Mouse (Mus musculus): ENCODE measurements around the gene Map2k1. TPM values are rescaled to one million over a fixed set of nuclear protein-coding genes. Genes with fewer than 3 reads are reported as not detected.

Map2k1 gene
- polyA plus RNA-seq, 1 experiment from 2014 or later: 82.8 TPM

Small RNAs within 50 kb of the gene (microRNA-seq; reads per million reads assigned to microRNA genes)
- not detected for gene Gm24106

Other genes with a start within 250 kb of the Map2k1 start
- 16.7 and 17.4 TPM in 2 replicates for gene Smad6, start 231.6 kb downstream of the Map2k1 start, polyA plus RNA-seq (2015; fragmentation: Nextera tagmentation; extraction: Ambion mirVana)
- gene Lctl, start 136.5 kb downstream of the Map2k1 start, polyA plus RNA-seq (2015; fragmentation: Nextera tagmentation; extraction: Ambion mirVana): not detected in 2 replicates
- 21.9 and 22.7 TPM in 2 replicates for gene Zwilch, start 80.5 kb downstream of the Map2k1 start, polyA plus RNA-seq (2015; fragmentation: Nextera tagmentation; extraction: Ambion mirVana)
- gene Rpl4, start 80.3 kb downstream of the Map2k1 start, polyA plus RNA-seq (2015; fragmentation: Nextera tagmentation; extraction: Ambion mirVana): 1,232 and 1,302 TPM in 2 replicates
- 33.1 and 36.8 TPM in 2 replicates for gene Snapc5, start 74.4 kb downstream of the Map2k1 start, polyA plus RNA-seq (2015; fragmentation: Nextera tagmentation; extraction: Ambion mirVana)
- gene Uchl4, start 18.4 kb downstream of the Map2k1 start, polyA plus RNA-seq (2015; fragmentation: Nextera tagmentation; extraction: Ambion mirVana): 3.5 and 5.5 TPM in 2 replicates
- gene Tipin, start 27.9 kb upstream of the Map2k1 start, polyA plus RNA-seq (2015; fragmentation: Nextera tagmentation; extraction: Ambion mirVana): 219 and 245 TPM in 2 replicates
- gene Dis3l, start 87.7 kb upstream of the Map2k1 start, polyA plus RNA-seq (2015; fragmentation: Nextera tagmentation; extraction: Ambion mirVana): 19.4 and 20.7 TPM in 2 replicates
- 1.8 and 2.0 TPM in 2 replicates for gene Megf11, start 132.0 kb upstream of the Map2k1 start, polyA plus RNA-seq (2015; fragmentation: Nextera tagmentation; extraction: Ambion mirVana)